Mouse (Mus musculus): ENCODE data around the gene Cytl1.

DNA sequence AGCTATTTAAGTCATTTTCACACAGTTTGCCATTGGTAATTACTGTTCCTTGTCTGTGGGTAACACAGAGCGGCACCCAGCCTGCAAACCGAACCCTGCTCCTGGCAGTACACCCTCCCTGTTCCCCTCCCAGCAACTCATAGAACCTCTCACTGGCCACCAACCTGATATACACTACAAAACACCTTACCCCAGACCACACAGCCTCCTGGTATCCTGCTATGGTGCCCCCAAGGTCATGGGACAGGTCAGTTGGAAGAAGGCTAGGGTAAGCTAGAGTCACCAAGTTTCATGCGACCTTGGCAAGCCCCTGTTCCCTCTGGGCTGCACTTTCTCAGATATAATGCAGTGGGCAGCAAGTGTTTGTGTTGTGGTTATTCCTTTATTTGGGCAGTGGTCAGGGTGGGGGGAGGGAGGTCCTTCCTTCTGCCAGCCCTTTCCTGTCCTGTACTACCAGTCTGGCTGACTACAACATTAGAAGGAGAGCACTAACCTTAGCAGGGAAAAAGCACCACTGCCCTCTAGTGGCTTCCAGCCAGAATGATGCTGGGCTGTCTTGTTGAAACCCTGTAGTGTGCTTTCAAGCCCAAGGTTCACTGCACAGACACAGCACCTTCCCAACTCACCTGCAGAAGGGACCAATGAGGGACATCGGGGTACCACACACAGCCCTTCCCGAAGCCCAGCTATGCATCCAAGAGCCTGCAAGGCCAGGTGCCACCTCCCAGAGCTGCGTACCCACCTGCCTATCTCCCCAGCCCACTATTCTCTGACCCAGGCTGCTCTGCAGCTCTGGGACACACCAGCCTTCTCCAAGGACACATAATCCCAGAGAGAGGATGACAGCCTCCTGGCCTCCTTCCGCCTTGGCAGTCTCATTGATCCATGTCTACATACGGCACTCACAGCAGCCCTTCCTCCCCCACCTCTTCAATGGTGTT, 17.0 kb downstream of the Cytl1 start:
- TF ChIP-seq EP300 (IDR thresholded peaks at IDR 0.05) (no peak), CTCF (IDR thresholded peaks at IDR 0.05) (peak; percentile 86)
